Mouse (Mus musculus) limb, embryonic 13.5 days (tissue): ENCODE measurements around the gene Tmigd3. TPM values are rescaled to one million over a fixed set of nuclear protein-coding genes. Genes with fewer than 3 reads are reported as not detected.
"Not testable (repeated sequence)": the region's sequence is repeated elsewhere in the genome, so short reads cannot be mapped to it uniquely, and the experiment has no call there.

Experiments
- ATAC-seq: fragments of 200-750 bp; cut with Nextera tagmentation; 2 replicates; pipeline ENCODE4 v1.8.0; 2017; ENCODE audit warnings: low read depth, moderate number of reproducible peaks, moderate TSS enrichment; ENCODE audit not compliant: low FRiP score
- H3K27ac ChIP-seq: fragments of 300-500 bp; sonication (generic); 2 replicates; pipeline ENCODE4 v1.5.1; 2015; ENCODE audit warnings: inconsistent platforms, mild to moderate bottlenecking, moderate library complexity
- H3K27me3 ChIP-seq: fragments of 300-500 bp; sonication (generic); 2 replicates; pipeline ENCODE4 v1.6.1; 2015; ENCODE audit warnings: mild to moderate bottlenecking, inconsistent platforms
- H3K36me3 ChIP-seq: fragments of 300-500 bp; sonication (generic); 2 replicates; pipeline ENCODE4 v1.6.1; 2015; ENCODE audit warnings: inconsistent platforms, mild to moderate bottlenecking, moderate library complexity
- H3K4me1 ChIP-seq: fragments of 300-500 bp; sonication (generic); 2 replicates; pipeline ENCODE4 v1.6.1; 2015; ENCODE audit warnings: inconsistent platforms
- H3K4me2 ChIP-seq: fragments of 300-500 bp; sonication (generic); replicated peaks from 2 replicates; pipeline ENCODE4 v1.6.1; 2015; ENCODE audit warnings: inconsistent platforms, mild to moderate bottlenecking, moderate library complexity
- H3K4me3 ChIP-seq: fragments of 300-500 bp; sonication (generic); 2 replicates; pipeline ENCODE4 v1.5.1; 2015; ENCODE audit warnings: moderate library complexity, mild to moderate bottlenecking, inconsistent platforms
- H3K9ac ChIP-seq: fragments of 300-500 bp; sonication (generic); 2 replicates; pipeline ENCODE4 v1.6.1; 2015; ENCODE audit warnings: mild to moderate bottlenecking, inconsistent platforms
- H3K9me3 ChIP-seq: fragments of 300-500 bp; sonication (generic); 2 replicates; pipeline ENCODE4 v1.6.1; 2016; ENCODE audit warnings: inconsistent platforms
- WGBS: fragments of 180-500 bp; shearing (Covaris S2); methylation state at CpG from one replicate; pipeline ENCODE4 v1.1.7; 2015; 5-methylcytosine and 5-hydroxymethylcytosine counted together
- polyA plus RNA-seq: library from polyadenylated mRNA; unstranded; fragments of >200 nt; fragmentation: Nextera tagmentation; extraction: Ambion mirVana; gene quantifications from 2 replicates; pipeline ENCODE4 v1.2.1, GENCODE M21; 2015

Tmigd3 gene
- polyA plus RNA-seq, 1 experiment from 2014 or later = not detected

GRCm38 (mm10) chr3:105908976-105909375 is 38.3 kb downstream of the Tmigd3 start:
- no peak for ATAC-seq
- H3K27me3 ChIP-seq = no peaks in the 10 kb centered on the region
- no peak overlapping the region for H3K4me3 ChIP-seq
- no peak overlapping the region for H3K4me2 ChIP-seq
- H3K36me3 ChIP-seq = no peaks in the 10 kb centered on the region
- no peak overlapping the region for H3K27ac ChIP-seq
- H3K4me1 ChIP-seq = no peaks in the 10 kb centered on the region
- 87% methylated on average over 4 of the region's 4 CpGs for WGBS
- H3K9ac ChIP-seq = no peak overlapping the region
- no peaks in the 10 kb centered on the region for H3K9me3 ChIP-seq

- no peak for ATAC-seq
- Histone ChIP-seq H3K27ac (no peak overlapping the region), H3K9ac (no peak overlapping the region), H3K9me3 (no peaks in the 10 kb centered on the region), H3K4me2 (no peak overlapping the region), H3K27me3 (no peaks in the 10 kb centered on the region), H3K4me3 (no peak overlapping the region), H3K36me3 (no peaks in the 10 kb centered on the region), H3K4me1 (no peaks in the 10 kb centered on the region)
- 81% methylated on average over 11 of the region's 11 CpGs for WGBS
These were observed 40.0 kb downstream of the Tmigd3 start for GRCm38 (mm10) chr3:105910519-105911190.

GRCm38 (mm10) chr3:105912097-105912880 is 41.6 kb downstream of the Tmigd3 start:
- WGBS = 71% methylated on average over 9 of the region's 9 CpGs
- Histone ChIP-seq H3K4me3 (no peak overlapping the region), H3K4me2 (no peak overlapping the region), H3K4me1 (no peaks in the 10 kb centered on the region), H3K27me3 (no peaks in the 10 kb centered on the region), H3K9ac (no peak overlapping the region), H3K36me3 (no peaks in the 10 kb centered on the region), H3K9me3 (no peaks in the 10 kb centered on the region), H3K27ac (no peak overlapping the region)
- no peak for ATAC-seq

- 67% methylated on average over 10 of the region's 10 CpGs for whole genome bisulfite sequencing
- Histone ChIP-seq H3K4me3 (no peak overlapping the region), H3K4me1 (no peaks in the 10 kb centered on the region), H3K4me2 (no peak overlapping the region), H3K27ac (no peak overlapping the region), H3K9ac (no peak overlapping the region), H3K9me3 (no peaks in the 10 kb centered on the region), H3K36me3 (no peaks in the 10 kb centered on the region), H3K27me3 (no peaks in the 10 kb centered on the region)
- no peak for ATAC-seq
These were observed 43.4 kb downstream of the Tmigd3 start for GRCm38 (mm10) chr3:105913839-105914681.

- Histone ChIP-seq H3K27me3 (no peaks in the 10 kb centered on the region), H3K9me3 (no peaks in the 10 kb centered on the region), H3K27ac (no peak overlapping the region), H3K36me3 (no peaks in the 10 kb centered on the region), H3K9ac (no peak overlapping the region), H3K4me1 (no peaks in the 10 kb centered on the region), H3K4me2 (no peak overlapping the region), H3K4me3 (no peak overlapping the region)
- 34% methylated on average over 1 of the region's 1 CpGs for WGBS
- no peak for ATAC-seq
These were observed 44.6 kb downstream of the Tmigd3 start for GRCm38 (mm10) chr3:105915281-105915680.

GRCm38 (mm10) chr3:105916455-105916854 is 45.8 kb downstream of the Tmigd3 start:
- not testable (repeated sequence) for H3K4me3 ChIP-seq, H3K9me3 ChIP-seq, H3K4me1 ChIP-seq, H3K9ac ChIP-seq, ATAC-seq, H3K36me3 ChIP-seq, H3K27ac ChIP-seq, H3K4me2 ChIP-seq, H3K27me3 ChIP-seq

- no peak for ATAC-seq
- H3K36me3 ChIP-seq = no peaks in the 10 kb centered on the region
- H3K27ac ChIP-seq = no peak overlapping the region
- no peak overlapping the region for H3K4me2 ChIP-seq
- no peaks in the 10 kb centered on the region for H3K4me1 ChIP-seq
- 59% methylated on average over 10 of the region's 10 CpGs for WGBS
- no peak overlapping the region for H3K4me3 ChIP-seq
- no peak overlapping the region for H3K9ac ChIP-seq
- H3K27me3 ChIP-seq = no peaks in the 10 kb centered on the region
- no peaks in the 10 kb centered on the region for H3K9me3 ChIP-seq
These were observed 47.1 kb downstream of the Tmigd3 start for GRCm38 (mm10) chr3:105917656-105918354.

- H3K27me3 ChIP-seq = no peaks in the 10 kb centered on the region
- no peak for ATAC-seq
- H3K27ac ChIP-seq = no peak overlapping the region
- H3K9ac ChIP-seq = no peak overlapping the region
- WGBS = 71% methylated on average over 3 of the region's 3 CpGs
- H3K4me3 ChIP-seq = no peak overlapping the region
- no peak overlapping the region for H3K4me2 ChIP-seq
- no peaks in the 10 kb centered on the region for H3K9me3 ChIP-seq
- H3K4me1 ChIP-seq = no peaks in the 10 kb centered on the region
- H3K36me3 ChIP-seq = no peaks in the 10 kb centered on the region
These were observed 47.6 kb downstream of the Tmigd3 start for GRCm38 (mm10) chr3:105918355-105918745.

GRCm38 (mm10) chr3:105920743-105921142 is 50.0 kb downstream of the Tmigd3 start:
- not testable (repeated sequence) for H3K9me3 ChIP-seq, H3K27me3 ChIP-seq, H3K4me2 ChIP-seq, H3K9ac ChIP-seq, H3K27ac ChIP-seq, H3K36me3 ChIP-seq, H3K4me3 ChIP-seq, ATAC-seq, H3K4me1 ChIP-seq

GRCm38 (mm10) chr3:105921959-105922358 is 51.3 kb downstream of the Tmigd3 start:
- H3K36me3 ChIP-seq = no peaks in the 10 kb centered on the region
- no peak overlapping the region for H3K27ac ChIP-seq
- H3K27me3 ChIP-seq = no peaks in the 10 kb centered on the region
- H3K4me3 ChIP-seq = no peak overlapping the region
- ATAC-seq = no peak
- H3K9me3 ChIP-seq = no peaks in the 10 kb centered on the region
- no peaks in the 10 kb centered on the region for H3K4me1 ChIP-seq
- 82% methylated on average over 2 of the region's 2 CpGs for WGBS
- no peak overlapping the region for H3K4me2 ChIP-seq
- H3K9ac ChIP-seq = no peak overlapping the region

- Histone ChIP-seq H3K27me3 (no peaks in the 10 kb centered on the region), H3K9me3 (no peaks in the 10 kb centered on the region), H3K4me1 (no peaks in the 10 kb centered on the region), H3K9ac (no peak overlapping the region), H3K36me3 (no peaks in the 10 kb centered on the region), H3K4me3 (no peak overlapping the region), H3K27ac (no peak overlapping the region), H3K4me2 (no peak overlapping the region)
- ATAC-seq = no peak
- WGBS = 88% methylated on average over 9 of the region's 9 CpGs
These were observed 53.9 kb downstream of the Tmigd3 start for GRCm38 (mm10) chr3:105924616-105925015.
